Mouse (Mus musculus): ENCODE measurements around the gene Gm10642. TPM values are rescaled to one million over a fixed set of nuclear protein-coding genes. Genes with fewer than 3 reads are reported as not detected.

Gm10642 gene
- polyA plus RNA-seq, 1 experiment from 2014 or later = 0.36 TPM

- no peak overlapping the region for H3K27ac ChIP-seq (ENCODE audit: poor library complexity, severe bottlenecking)
- no peaks in the 10 kb centered on the region for H3K27me3 ChIP-seq (replicated peaks)
- 67% methylated on average over 4 of the region's 4 CpGs for WGBS
Observed at GRCm38 (mm10) chr9:70673656-70674055, 17.6 kb downstream of the Gm10642 start.

GRCm38 (mm10) chr9:70675117-70675516 is 19.1 kb downstream of the Gm10642 start:
- WGBS = 76% methylated on average over 4 of the region's 4 CpGs
- H3K27ac ChIP-seq (ENCODE audit: poor library complexity, severe bottlenecking) = no peak overlapping the region
- no peaks in the 10 kb centered on the region for H3K27me3 ChIP-seq (replicated peaks)
- no peaks in the 10 kb centered on the region for H3K9me3 ChIP-seq (replicated peaks)
- no peak for ATAC-seq (ENCODE audit: insufficient number of reproducible peaks, low FRiP score)
- no peaks in the 10 kb centered on the region for H3K36me3 ChIP-seq
- H3K9ac ChIP-seq = no peak overlapping the region
- H3K4me3 ChIP-seq = no peak overlapping the region
- peaks cover 3% of the 10 kb centered on the region; the same call in 1 of the 2 replicates for H3K4me1 ChIP-seq (replicated peaks)
- no peak overlapping the region for H3K4me2 ChIP-seq

More at GRCm38 (mm10) chr9:70673656-70674055, 17.6 kb downstream of the Gm10642 start:
- H3K9ac ChIP-seq = no peak overlapping the region
- peaks cover 3% of the 10 kb centered on the region; the same call in 1 of the 2 replicates for H3K4me1 ChIP-seq (replicated peaks)
- H3K4me2 ChIP-seq = no peak overlapping the region
- no peak overlapping the region for H3K4me3 ChIP-seq
- H3K9me3 ChIP-seq (replicated peaks) = no peaks in the 10 kb centered on the region
- no peak for ATAC-seq (ENCODE audit: insufficient number of reproducible peaks, low FRiP score)
- H3K36me3 ChIP-seq = no peaks in the 10 kb centered on the region

GRCm38 (mm10) chr9:70675961-70676360 is 19.9 kb downstream of the Gm10642 start:
- Histone ChIP-seq H3K9ac (no peak overlapping the region), H3K27me3 (replicated peaks) (no peaks in the 10 kb centered on the region), H3K9me3 (replicated peaks) (no peaks in the 10 kb centered on the region), H3K36me3 (no peaks in the 10 kb centered on the region), H3K4me3 (no peak overlapping the region), H3K4me2 (no peak overlapping the region), H3K27ac (ENCODE audit: poor library complexity, severe bottlenecking) (no peak overlapping the region), H3K4me1 (replicated peaks) (peaks cover 3% of the 10 kb centered on the region; the same call in 1 of the 2 replicates)
- 82% methylated on average over 5 of the region's 5 CpGs for WGBS
- ATAC-seq (ENCODE audit: insufficient number of reproducible peaks, low FRiP score) = no peak

- Histone ChIP-seq H3K9ac (peak within 1 kb of the TSS; percentile 99), H3K36me3 (no peaks in the 10 kb centered on the region), H3K9me3 (replicated peaks) (no peaks in the 10 kb centered on the region), H3K4me2 (peak within 1 kb of the TSS; percentile 85), H3K4me3 (peak within 1 kb of the TSS; percentile 98), H3K27ac (ENCODE audit: poor library complexity, severe bottlenecking) (peak within 1 kb of the TSS; percentile 97), H3K4me1 (replicated peaks) (peaks cover 15% of the 10 kb centered on the region), H3K27me3 (replicated peaks) (no peaks in the 10 kb centered on the region)
- peak; percentile 99 for ATAC-seq (ENCODE audit: insufficient number of reproducible peaks, low FRiP score)
- WGBS = under 1% methylated on average over 48 of the region's 48 CpGs
Observed at GRCm38 (mm10) chr9:70678682-70679131, 22.7 kb downstream of the Gm10642 start, which contains the start of gene Adam10. TSS of gene Adam10 (plus strand) at chr9:70678997.

- H3K9ac ChIP-seq = peak overlapping the region; percentile 99
- H3K27me3 ChIP-seq (replicated peaks) = no peaks in the 10 kb centered on the region
- H3K27ac ChIP-seq (ENCODE audit: poor library complexity, severe bottlenecking) = peak overlapping the region; percentile 97
- H3K36me3 ChIP-seq = no peaks in the 10 kb centered on the region
- H3K4me2 ChIP-seq = peak overlapping the region; percentile 85
- peak overlapping the region; percentile 98 for H3K4me3 ChIP-seq
- no peaks in the 10 kb centered on the region for H3K9me3 ChIP-seq (replicated peaks)
- under 1% methylated on average over 92 of the region's 103 CpGs for WGBS
- ATAC-seq (ENCODE audit: insufficient number of reproducible peaks, low FRiP score) = peak; percentile 71
- peaks cover 15% of the 10 kb centered on the region for H3K4me1 ChIP-seq (replicated peaks)
Observed at GRCm38 (mm10) chr9:70679132-70680091, 23.4 kb downstream of the Gm10642 start.

DNA sequence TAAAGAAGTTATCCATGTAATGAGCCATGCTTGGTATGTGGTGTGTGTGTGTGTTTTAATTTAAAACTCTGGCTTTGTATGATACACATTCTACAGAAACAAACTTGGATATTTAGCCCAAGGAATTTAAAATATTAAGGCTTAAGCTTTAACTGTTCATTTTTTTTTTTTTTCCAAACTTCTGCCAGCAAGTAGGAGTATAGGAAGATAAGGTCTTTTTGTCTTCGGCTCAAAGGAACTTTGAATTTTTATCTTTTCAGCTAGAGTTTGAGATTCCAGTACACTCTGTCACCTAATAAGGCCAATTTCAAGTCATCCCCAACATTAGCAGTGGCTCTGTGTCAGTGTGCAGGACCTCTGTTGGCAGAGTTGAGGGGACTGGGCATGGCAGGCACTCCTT is 26.2 kb downstream of the Gm10642 start:
- WGBS = 23% methylated on average over 1 of the region's 1 CpGs
- H3K27me3 ChIP-seq (replicated peaks) = no peaks in the 10 kb centered on the region
- H3K27ac ChIP-seq (ENCODE audit: poor library complexity, severe bottlenecking) = no peak overlapping the region
- H3K9ac ChIP-seq = no peak overlapping the region
- peak overlapping the region; percentile 48 for H3K4me2 ChIP-seq
- H3K4me3 ChIP-seq = no peak overlapping the region
- peaks cover 33% of the 10 kb centered on the region for H3K4me1 ChIP-seq (replicated peaks)
- ATAC-seq (ENCODE audit: insufficient number of reproducible peaks, low FRiP score) = no peak
- no peaks in the 10 kb centered on the region for H3K36me3 ChIP-seq
- no peaks in the 10 kb centered on the region for H3K9me3 ChIP-seq (replicated peaks)

DNA sequence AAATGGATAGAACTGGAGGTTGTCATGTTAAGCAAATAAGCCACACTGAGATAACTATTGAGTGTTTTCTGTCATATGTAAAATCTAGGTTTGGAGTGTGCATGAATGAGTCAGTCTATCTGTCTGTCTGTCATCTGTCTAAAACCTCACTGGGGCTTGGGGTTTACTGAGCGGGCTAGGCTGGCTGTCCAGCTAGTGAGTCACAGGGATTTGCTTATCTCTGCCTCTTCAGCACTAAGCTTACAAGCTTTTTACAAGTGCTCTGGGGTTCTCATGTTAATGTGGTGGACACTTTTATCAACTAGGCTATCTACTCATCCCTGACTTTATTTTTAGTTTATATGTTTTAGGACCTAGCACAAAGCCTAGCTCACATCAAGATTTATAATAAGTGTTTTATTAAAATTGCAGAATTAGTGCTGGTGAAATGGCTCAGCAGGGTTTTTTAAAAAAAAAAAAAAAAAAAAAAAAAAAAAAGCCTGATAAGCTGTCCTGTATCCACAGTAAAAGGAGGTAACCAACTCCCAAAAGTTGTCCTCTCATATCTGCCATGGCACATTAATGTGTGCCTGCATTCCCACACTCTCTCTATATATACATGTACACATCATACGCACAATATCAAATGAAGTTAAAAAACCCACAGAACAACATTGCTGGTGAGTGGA is 32.4 kb downstream of the Gm10642 start:
- Histone ChIP-seq H3K27me3 (replicated peaks) (no peaks in the 10 kb centered on the region), H3K4me2 (no peak overlapping the region), H3K4me3 (no peak overlapping the region), H3K9me3 (replicated peaks) (no peaks in the 10 kb centered on the region), H3K27ac (ENCODE audit: poor library complexity, severe bottlenecking) (no peak overlapping the region; the same call in 1 of the 2 replicates), H3K36me3 (no peaks in the 10 kb centered on the region), H3K9ac (no peak overlapping the region), H3K4me1 (replicated peaks) (peaks cover 43% of the 10 kb centered on the region)
- ATAC-seq (ENCODE audit: insufficient number of reproducible peaks, low FRiP score) = peak; percentile 51; the same call in 1 of the 2 replicates
- WGBS = 40% methylated on average over 2 of the region's 2 CpGs

GRCm38 (mm10) chr9:70689926-70690325 is 33.9 kb downstream of the Gm10642 start:
- WGBS = 87% methylated on average over 3 of the region's 3 CpGs
- peaks cover 38% of the 10 kb centered on the region for H3K4me1 ChIP-seq (replicated peaks)
- no peak overlapping the region for H3K27ac ChIP-seq (ENCODE audit: poor library complexity, severe bottlenecking)

GRCm38 (mm10) chr9:70690579-70690978 is 34.5 kb downstream of the Gm10642 start:
- no peak for ATAC-seq (ENCODE audit: insufficient number of reproducible peaks, low FRiP score)
- no peak overlapping the region for H3K4me2 ChIP-seq
- no peak overlapping the region for H3K27ac ChIP-seq (ENCODE audit: poor library complexity, severe bottlenecking)
- no peaks in the 10 kb centered on the region for H3K36me3 ChIP-seq
- no peak overlapping the region for H3K4me3 ChIP-seq
- H3K9me3 ChIP-seq (replicated peaks) = no peaks in the 10 kb centered on the region
- no peak overlapping the region for H3K9ac ChIP-seq
- H3K4me1 ChIP-seq (replicated peaks) = peaks cover 31% of the 10 kb centered on the region
- H3K27me3 ChIP-seq (replicated peaks) = no peaks in the 10 kb centered on the region

More at GRCm38 (mm10) chr9:70689926-70690325, 33.9 kb downstream of the Gm10642 start:
- Histone ChIP-seq H3K4me2 (no peak overlapping the region), H3K4me3 (no peak overlapping the region), H3K36me3 (no peaks in the 10 kb centered on the region), H3K9me3 (replicated peaks) (no peaks in the 10 kb centered on the region), H3K9ac (no peak overlapping the region), H3K27me3 (replicated peaks) (no peaks in the 10 kb centered on the region)
- no peak for ATAC-seq (ENCODE audit: insufficient number of reproducible peaks, low FRiP score)

- Histone ChIP-seq H3K4me1 (replicated peaks) (peaks cover 24% of the 10 kb centered on the region), H3K27me3 (replicated peaks) (no peaks in the 10 kb centered on the region), H3K9ac (no peak overlapping the region), H3K36me3 (no peaks in the 10 kb centered on the region), H3K9me3 (replicated peaks) (no peaks in the 10 kb centered on the region), H3K4me3 (no peak overlapping the region), H3K27ac (ENCODE audit: poor library complexity, severe bottlenecking) (no peak overlapping the region), H3K4me2 (no peak overlapping the region)
- no peak for ATAC-seq (ENCODE audit: insufficient number of reproducible peaks, low FRiP score)
- 50% methylated on average over 2 of the region's 2 CpGs for WGBS
Observed at GRCm38 (mm10) chr9:70691772-70692693, 36.0 kb downstream of the Gm10642 start.

All from heart, embryonic 12.5 days (tissue).